Mouse (Mus musculus): ENCODE results near the gene Olfr1033. TPM values are rescaled to one million over a fixed set of nuclear protein-coding genes. Genes with fewer than 3 reads are reported as not detected.

Olfr1033 gene
- not detected in 2 replicates for polyA plus RNA-seq (2012; ENCODE audit: low replicate concordance)

DNA sequence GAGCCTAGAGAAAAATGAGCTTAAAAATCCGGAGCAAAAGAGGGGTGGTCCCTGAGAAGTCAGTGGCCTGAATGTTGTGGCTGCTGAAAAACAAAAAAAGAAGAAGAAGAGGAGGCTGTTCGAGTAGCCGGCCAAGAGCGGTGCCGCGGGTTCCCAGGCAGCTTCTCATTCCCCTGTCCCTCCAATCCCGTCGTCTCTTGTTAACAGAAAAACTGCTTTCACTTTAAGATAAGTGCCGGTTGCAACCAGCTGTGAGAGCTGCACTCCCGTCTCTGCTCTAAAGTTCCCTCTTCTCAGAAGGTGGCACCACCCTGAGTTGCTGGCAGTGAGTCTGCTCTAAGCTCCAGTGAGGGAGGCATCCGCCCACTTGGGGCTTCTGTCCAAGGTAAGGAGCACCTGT lies at the start of gene Olfr1033:
Olfr1033 (plus strand) TSS at position 228 of the 400 bp plus-strand sequence.

DNA sequence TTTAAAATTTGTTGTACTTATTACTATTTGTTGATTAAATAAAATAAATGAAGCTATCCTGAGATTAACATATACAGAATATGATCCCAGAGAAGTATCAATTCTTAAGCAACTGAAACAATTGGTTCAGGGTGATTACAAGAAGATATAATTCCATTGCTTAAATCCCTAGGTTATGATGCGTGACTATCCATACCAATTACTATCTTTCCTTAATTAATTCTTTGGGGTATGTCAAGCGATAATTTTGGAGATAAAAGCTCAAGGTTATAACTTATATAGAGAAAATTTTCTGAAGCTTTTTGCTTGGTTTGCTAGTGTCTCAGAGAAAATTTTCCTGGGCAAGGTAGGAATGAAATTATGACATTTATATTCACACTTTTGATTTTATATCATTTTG lies 46.8 kb upstream of the Olfr1033 start, which contains the start of gene Olfr1029:
Olfr1029 (plus strand) TSS at position 301 of the 400 bp plus-strand sequence.

GRCm38 (mm10) chr2:85978976-85979375 lies 41.5 kb upstream of the Olfr1033 start, which contains the start of gene Olfr1030:
Gene Olfr1030 (plus strand): TSS chr2:85979276.

DNA sequence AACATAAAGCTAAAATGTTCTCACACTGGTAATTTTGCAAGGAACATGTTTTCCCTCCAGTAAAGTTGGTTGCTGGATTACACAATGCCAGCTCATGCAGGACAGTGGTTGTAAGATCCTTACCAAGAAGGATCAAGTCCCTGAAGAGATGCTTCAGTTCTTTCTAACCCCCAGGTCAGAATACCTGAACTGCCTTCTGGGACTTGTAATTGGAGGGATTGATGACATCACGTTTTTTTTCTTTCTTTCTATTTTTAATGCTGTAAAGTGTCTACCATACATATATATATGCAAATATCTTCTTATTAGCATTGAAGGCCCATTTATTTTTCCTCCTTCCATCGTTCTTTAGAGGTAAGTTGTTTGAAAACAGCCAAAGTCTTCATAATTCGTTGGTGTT lies 30.4 kb upstream of the Olfr1033 start, which contains the start of gene Olfr1031:
Olfr1031 (plus strand) TSS at position 301 of the 400 bp plus-strand sequence.

DNA sequence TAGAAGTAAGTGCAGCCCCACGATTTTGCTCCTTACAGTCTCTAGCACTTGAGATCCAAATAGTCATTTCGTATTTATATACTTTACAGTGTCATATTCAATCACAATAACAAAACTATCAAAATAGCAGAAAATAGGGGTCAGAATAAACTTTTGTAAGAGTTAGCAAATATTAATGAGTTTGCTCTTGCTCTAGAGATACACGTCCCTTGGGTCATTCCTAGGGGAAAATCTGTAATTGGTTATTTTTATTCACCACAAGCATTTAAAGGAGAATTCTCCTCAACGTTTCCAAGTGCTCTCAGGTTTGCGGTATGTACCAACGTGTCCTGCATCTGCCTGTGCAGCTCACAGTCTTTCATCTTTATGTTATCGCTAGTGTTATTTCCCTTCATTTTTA lies 15.2 kb upstream of the Olfr1033 start, which contains the start of gene Olfr1032:
Olfr1032 (plus strand) TSS at position 301 of the 400 bp plus-strand sequence.

DNA sequence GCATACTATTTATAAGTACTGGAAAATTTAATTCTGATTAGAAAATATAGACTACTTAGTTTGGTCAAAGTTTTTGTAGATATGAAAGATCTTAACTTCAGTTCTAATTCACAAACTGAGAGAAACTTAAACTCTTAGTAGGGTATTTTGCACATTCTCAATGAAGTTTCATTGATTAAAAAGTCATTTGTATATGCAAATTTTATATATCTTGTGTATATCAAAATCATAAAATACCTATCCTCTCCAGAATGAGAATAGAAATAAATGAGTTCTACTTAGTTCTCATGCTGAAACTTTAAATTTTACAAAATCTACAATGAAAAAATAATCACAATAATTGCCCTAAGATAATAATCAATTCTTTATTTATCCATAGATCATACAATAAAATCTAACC lies 25.1 kb downstream of the Olfr1033 start, which contains the start of gene Olfr1034:
Olfr1034 (plus strand) TSS at position 301 of the 400 bp plus-strand sequence.

GRCm38 (mm10) chr2:86073692-86074091 lies 53.3 kb downstream of the Olfr1033 start, which contains the start of gene Olfr1036:
Gene Olfr1036 (plus strand): TSS chr2:86073992.

DNA sequence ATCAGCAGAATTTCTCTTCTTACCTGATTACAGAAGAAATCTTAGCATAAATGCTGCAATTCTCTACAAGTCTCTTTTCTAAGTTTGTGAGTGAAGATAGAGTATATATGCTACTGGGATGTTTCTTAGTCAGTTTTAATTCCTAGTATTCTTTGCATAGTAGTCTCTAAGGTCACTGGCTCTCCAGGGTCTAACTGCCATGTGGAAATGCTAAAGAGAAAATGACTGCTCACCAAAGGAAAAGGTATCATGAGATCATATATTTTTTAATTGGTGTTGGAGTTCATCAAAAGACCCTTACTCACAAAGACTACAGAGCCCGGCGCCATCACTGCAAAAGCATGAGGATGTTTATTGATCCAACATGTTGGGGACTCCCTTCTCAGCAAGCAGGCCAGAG lies 66.9 kb downstream of the Olfr1033 start, which contains the start of gene Olfr1037:
Olfr1037 (minus strand) TSS at position 101 of the 400 bp plus-strand sequence.

Other genes with a start within 250 kb of the Olfr1033 start
- gene Olfr1014, start 247.9 kb upstream of the Olfr1033 start, polyA plus RNA-seq (2012; ENCODE audit: low replicate concordance): not detected in 2 replicates
- not detected in 2 replicates for gene Olfr1015, start 238.6 kb upstream of the Olfr1033 start, polyA plus RNA-seq (2012; ENCODE audit: low replicate concordance)
- not detected in 2 replicates for gene Olfr1016, start 218.1 kb upstream of the Olfr1033 start, polyA plus RNA-seq (2012; ENCODE audit: low replicate concordance)
- not detected in 2 replicates for gene Olfr1018, start 202.2 kb upstream of the Olfr1033 start, polyA plus RNA-seq (2012; ENCODE audit: low replicate concordance)
- not detected in 2 replicates for gene Olfr1019, start 175.2 kb upstream of the Olfr1033 start, polyA plus RNA-seq (2012; ENCODE audit: low replicate concordance)
- not detected in 2 replicates for gene Olfr1020, start 173.6 kb upstream of the Olfr1033 start, polyA plus RNA-seq (2012; ENCODE audit: low replicate concordance)
- gene Olfr1022, start 152.0 kb upstream of the Olfr1033 start, polyA plus RNA-seq (2012; ENCODE audit: low replicate concordance): not detected in 2 replicates
- not detected in 2 replicates for gene Olfr1023, start 135.0 kb upstream of the Olfr1033 start, polyA plus RNA-seq (2012; ENCODE audit: low replicate concordance)
- not detected in 2 replicates for gene Olfr1024, start 115.6 kb upstream of the Olfr1033 start, polyA plus RNA-seq (2012; ENCODE audit: low replicate concordance)
- not detected in 2 replicates for gene Olfr1025-ps1, start 105.4 kb upstream of the Olfr1033 start, polyA plus RNA-seq (2012; ENCODE audit: low replicate concordance)
- not detected in 2 replicates for gene Olfr1026, start 99.1 kb upstream of the Olfr1033 start, polyA plus RNA-seq (2012; ENCODE audit: low replicate concordance)
- not detected in 2 replicates for gene Olfr1028, start 70.2 kb upstream of the Olfr1033 start, polyA plus RNA-seq (2012; ENCODE audit: low replicate concordance)
- not detected in 2 replicates for gene Olfr1029, start 46.7 kb upstream of the Olfr1033 start, polyA plus RNA-seq (2012; ENCODE audit: low replicate concordance)
- not detected in 2 replicates for gene Olfr1030, start 41.4 kb upstream of the Olfr1033 start, polyA plus RNA-seq (2012; ENCODE audit: low replicate concordance)
- gene Olfr1031, start 30.3 kb upstream of the Olfr1033 start, polyA plus RNA-seq (2012; ENCODE audit: low replicate concordance): not detected in 2 replicates
- gene Olfr1032, start 15.1 kb upstream of the Olfr1033 start, polyA plus RNA-seq (2012; ENCODE audit: low replicate concordance): not detected in 2 replicates
- gene Olfr1034, start 25.2 kb downstream of the Olfr1033 start, polyA plus RNA-seq (2012; ENCODE audit: low replicate concordance): not detected in 2 replicates
- gene Olfr1036, start 53.4 kb downstream of the Olfr1033 start, polyA plus RNA-seq (2012; ENCODE audit: low replicate concordance): not detected in 2 replicates
- not detected in 2 replicates for gene Olfr1037, start 66.8 kb downstream of the Olfr1033 start, polyA plus RNA-seq (2012; ENCODE audit: low replicate concordance)
- not detected in 2 replicates for gene Olfr1039, start 115.3 kb downstream of the Olfr1033 start, polyA plus RNA-seq (2012; ENCODE audit: low replicate concordance)
- gene Olfr1040, start 126.1 kb downstream of the Olfr1033 start, polyA plus RNA-seq (2012; ENCODE audit: low replicate concordance): not detected in 2 replicates
- not detected in 2 replicates for gene Olfr1042, start 141.2 kb downstream of the Olfr1033 start, polyA plus RNA-seq (2012; ENCODE audit: low replicate concordance)
- 0.19 TPM in 1 of 2 replicates, not detected in the other for gene Olfr1043, start 146.9 kb downstream of the Olfr1033 start, polyA plus RNA-seq (2012; ENCODE audit: low replicate concordance)
- gene Olfr1044, start 157.2 kb downstream of the Olfr1033 start, polyA plus RNA-seq (2012; ENCODE audit: low replicate concordance): not detected in 2 replicates
- gene Olfr52, start 165.1 kb downstream of the Olfr1033 start, polyA plus RNA-seq (2012; ENCODE audit: low replicate concordance): not detected in 2 replicates
- gene Olfr1045, start 182.4 kb downstream of the Olfr1033 start, polyA plus RNA-seq (2012; ENCODE audit: low replicate concordance): not detected in 2 replicates
- not detected in 2 replicates for gene Olfr1046, start 198.7 kb downstream of the Olfr1033 start, polyA plus RNA-seq (2012; ENCODE audit: low replicate concordance)
- gene Olfr1047, start 210.8 kb downstream of the Olfr1033 start, polyA plus RNA-seq (2012; ENCODE audit: low replicate concordance): not detected in 2 replicates
- gene Olfr1048, start 219.7 kb downstream of the Olfr1033 start, polyA plus RNA-seq (2012; ENCODE audit: low replicate concordance): not detected in 2 replicates
- not detected in 2 replicates for gene Olfr1049, start 237.7 kb downstream of the Olfr1033 start, polyA plus RNA-seq (2012; ENCODE audit: low replicate concordance)